Mouse (Mus musculus): Measurements from ENCODE around the gene Ubl7. TPM values are rescaled to one million over a fixed set of nuclear protein-coding genes. Genes with fewer than 3 reads are reported as not detected.

The Ubl7 gene
- polyA plus RNA-seq, 1 experiment: 22.3 TPM

DNA sequence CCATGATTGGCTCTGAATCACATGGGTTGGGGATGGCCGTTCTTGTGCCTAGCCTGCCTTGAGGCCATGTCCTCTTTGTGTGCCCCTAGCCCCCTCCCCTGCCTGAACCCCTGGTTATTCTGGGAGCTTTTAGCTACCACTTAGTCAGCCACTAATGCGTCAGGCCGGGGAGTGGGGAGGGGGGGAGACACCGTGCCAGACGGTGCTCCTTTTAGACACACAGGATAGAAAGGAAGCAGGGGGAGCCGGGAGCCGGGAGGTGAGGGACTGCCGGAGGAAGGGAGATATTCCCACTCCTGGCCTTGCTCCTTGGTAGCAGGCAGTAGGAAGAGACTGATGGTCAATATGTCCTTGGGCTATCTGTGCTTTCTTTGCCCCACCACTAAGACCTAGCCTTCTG, 39.1 kb downstream of the Ubl7 start:
- H3K4me3 ChIP-seq (replicated peaks): no peak overlapping the region
- no peaks in the 10 kb centered on the region for H3K4me1 ChIP-seq (ENCODE audit: control insufficient read depth)
- no peaks in the 10 kb centered on the region for H3K36me3 ChIP-seq (ENCODE audit: control insufficient read depth)
- H3K27me3 ChIP-seq (ENCODE audit: control insufficient read depth): peaks cover 55% of the 10 kb centered on the region
- TF ChIP-seq GATA1 (IDR thresholded peaks at IDR 0.05; ENCODE audit: low read length): no peak
- no peak for TF ChIP-seq TAL1 (IDR thresholded peaks at IDR 0.05; ENCODE audit: low read length)
- H3K9me3 ChIP-seq (ENCODE audit: control insufficient read depth, low read length): no peaks in the 10 kb centered on the region

DNA sequence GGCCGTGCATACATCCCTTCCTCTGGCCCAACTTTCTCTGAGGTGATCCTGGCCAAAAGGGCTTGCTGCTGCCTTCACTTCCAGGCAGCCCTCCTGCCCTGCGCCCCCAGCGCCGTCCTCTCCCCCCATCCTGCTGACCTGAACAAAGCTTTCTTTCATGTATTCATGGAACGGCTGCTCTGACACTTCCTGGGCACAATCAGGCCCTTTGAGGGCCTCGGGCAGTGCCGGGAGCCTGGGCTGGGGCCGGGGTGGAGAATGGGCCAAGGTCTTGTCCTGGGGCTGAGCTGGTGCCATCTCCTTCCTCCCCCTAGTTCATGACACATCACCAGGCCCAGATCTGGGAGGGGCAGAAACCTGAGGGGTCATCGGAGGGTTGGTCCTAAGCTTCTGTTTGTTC, 39.7 kb downstream of the Ubl7 start:
- no peak overlapping the region for H3K4me3 ChIP-seq (replicated peaks)
- peaks cover 49% of the 10 kb centered on the region for H3K27me3 ChIP-seq (ENCODE audit: control insufficient read depth)
- TF ChIP-seq TAL1 (IDR thresholded peaks at IDR 0.05; ENCODE audit: low read length): no peak
- TF ChIP-seq GATA1 (IDR thresholded peaks at IDR 0.05; ENCODE audit: low read length): no peak
- H3K9me3 ChIP-seq (ENCODE audit: control insufficient read depth, low read length): no peaks in the 10 kb centered on the region
- no peaks in the 10 kb centered on the region for H3K4me1 ChIP-seq (ENCODE audit: control insufficient read depth)
- H3K36me3 ChIP-seq (ENCODE audit: control insufficient read depth): no peaks in the 10 kb centered on the region

DNA sequence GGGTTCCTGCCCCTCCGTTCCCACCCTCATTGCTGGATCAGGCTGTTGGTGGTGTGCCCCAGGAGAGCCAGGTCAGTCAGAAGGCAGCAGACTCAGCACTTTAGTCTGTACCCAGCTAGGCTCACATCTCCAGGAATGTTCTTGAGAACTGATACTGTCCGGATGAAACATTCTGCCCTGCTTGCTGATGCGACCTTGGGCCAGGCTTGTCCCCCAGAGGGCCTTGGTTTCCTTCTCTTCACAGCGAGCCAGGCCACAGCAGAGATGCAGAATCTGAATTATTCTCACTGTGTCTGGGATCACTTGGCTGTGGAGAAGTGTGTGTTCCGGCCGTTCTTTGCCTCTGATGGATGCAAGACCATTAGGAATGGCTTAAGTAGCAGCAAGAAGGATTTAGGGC, 41.2 kb downstream of the Ubl7 start:
- H3K27me3 ChIP-seq (ENCODE audit: control insufficient read depth): peaks cover 37% of the 10 kb centered on the region
- no peaks in the 10 kb centered on the region for H3K9me3 ChIP-seq (ENCODE audit: control insufficient read depth, low read length)
- no peak overlapping the region for H3K4me3 ChIP-seq (replicated peaks)
- TF ChIP-seq TAL1 (IDR thresholded peaks at IDR 0.05; ENCODE audit: low read length) (no peak), GATA1 (IDR thresholded peaks at IDR 0.05; ENCODE audit: low read length) (no peak)
- H3K4me1 ChIP-seq (ENCODE audit: control insufficient read depth): no peaks in the 10 kb centered on the region
- no peaks in the 10 kb centered on the region for H3K36me3 ChIP-seq (ENCODE audit: control insufficient read depth)

DNA sequence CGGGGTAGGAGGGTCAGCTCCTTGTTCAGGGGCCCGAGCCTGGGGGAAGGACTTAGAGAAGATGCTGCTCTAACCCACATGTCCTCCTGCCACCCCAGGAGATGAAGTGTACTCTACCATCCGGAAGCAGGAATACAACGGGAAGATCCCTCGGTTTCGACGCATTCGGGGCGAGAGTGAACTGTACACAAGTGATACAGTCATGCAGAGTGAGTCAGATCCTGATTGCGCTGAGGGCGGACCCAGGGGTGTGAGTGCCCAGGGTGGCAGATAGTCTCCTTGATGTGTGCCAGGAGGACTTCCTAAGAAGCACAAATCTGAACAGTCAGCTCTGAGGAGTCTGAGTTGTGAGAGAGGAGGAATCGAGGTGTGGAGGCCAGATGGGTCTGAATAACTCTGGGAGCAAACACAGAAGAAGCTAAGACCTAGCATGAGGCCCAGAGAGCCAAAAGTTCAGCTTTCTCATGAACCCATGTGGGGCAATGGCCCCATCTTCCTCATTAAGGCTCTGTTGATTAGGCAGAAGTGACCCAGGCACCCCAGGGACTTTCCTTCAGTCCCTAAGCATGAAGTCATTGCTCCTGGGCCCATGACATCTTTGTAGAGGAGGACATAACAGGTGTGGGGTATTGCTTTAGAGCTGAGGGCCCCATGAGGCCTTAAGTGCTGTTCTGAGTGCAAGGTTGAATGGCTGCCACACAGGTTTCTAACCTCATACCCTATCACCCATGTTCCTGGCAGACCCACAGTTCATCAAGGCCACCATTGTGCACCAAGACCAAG, 44.4 kb downstream of the Ubl7 start:
- Histone ChIP-seq H3K27me3 (ENCODE audit: control insufficient read depth) (peaks cover 22% of the 10 kb centered on the region; the same call in 1 of the 2 replicates), H3K4me3 (replicated peaks) (no peak overlapping the region), H3K4me1 (ENCODE audit: control insufficient read depth) (no peaks in the 10 kb centered on the region), H3K36me3 (ENCODE audit: control insufficient read depth) (no peaks in the 10 kb centered on the region), H3K9me3 (ENCODE audit: control insufficient read depth, low read length) (no peaks in the 10 kb centered on the region)
- TF ChIP-seq TAL1 (IDR thresholded peaks at IDR 0.05; ENCODE audit: low read length): no peak
- TF ChIP-seq GATA1 (IDR thresholded peaks at IDR 0.05; ENCODE audit: low read length): no peak

DNA sequence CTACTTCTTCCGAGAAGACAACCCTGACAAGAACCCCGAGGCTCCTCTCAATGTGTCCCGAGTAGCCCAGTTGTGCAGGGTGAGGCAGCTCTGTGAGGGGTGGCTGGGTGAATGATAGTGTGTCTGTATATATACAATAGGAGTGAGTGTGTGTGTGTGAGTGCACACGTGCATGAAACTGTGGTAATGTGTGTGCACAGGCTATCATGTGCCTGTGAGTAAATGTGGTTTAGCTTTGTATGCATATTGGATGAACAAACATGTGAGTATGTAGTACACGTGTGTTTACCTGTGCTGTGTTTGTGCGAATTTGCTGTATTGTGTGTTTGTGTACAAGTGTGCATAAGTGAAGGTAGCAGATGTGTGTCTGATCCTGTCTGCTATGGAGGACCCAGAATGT, 45.0 kb downstream of the Ubl7 start:
- Histone ChIP-seq H3K9me3 (ENCODE audit: control insufficient read depth, low read length) (no peaks in the 10 kb centered on the region), H3K36me3 (ENCODE audit: control insufficient read depth) (no peaks in the 10 kb centered on the region), H3K27me3 (ENCODE audit: control insufficient read depth) (peaks cover 17% of the 10 kb centered on the region; the same call in 1 of the 2 replicates), H3K4me1 (ENCODE audit: control insufficient read depth) (no peaks in the 10 kb centered on the region), H3K4me3 (replicated peaks) (no peak overlapping the region)
- TF ChIP-seq TAL1 (IDR thresholded peaks at IDR 0.05; ENCODE audit: low read length) (no peak), GATA1 (IDR thresholded peaks at IDR 0.05; ENCODE audit: low read length) (no peak)

DNA sequence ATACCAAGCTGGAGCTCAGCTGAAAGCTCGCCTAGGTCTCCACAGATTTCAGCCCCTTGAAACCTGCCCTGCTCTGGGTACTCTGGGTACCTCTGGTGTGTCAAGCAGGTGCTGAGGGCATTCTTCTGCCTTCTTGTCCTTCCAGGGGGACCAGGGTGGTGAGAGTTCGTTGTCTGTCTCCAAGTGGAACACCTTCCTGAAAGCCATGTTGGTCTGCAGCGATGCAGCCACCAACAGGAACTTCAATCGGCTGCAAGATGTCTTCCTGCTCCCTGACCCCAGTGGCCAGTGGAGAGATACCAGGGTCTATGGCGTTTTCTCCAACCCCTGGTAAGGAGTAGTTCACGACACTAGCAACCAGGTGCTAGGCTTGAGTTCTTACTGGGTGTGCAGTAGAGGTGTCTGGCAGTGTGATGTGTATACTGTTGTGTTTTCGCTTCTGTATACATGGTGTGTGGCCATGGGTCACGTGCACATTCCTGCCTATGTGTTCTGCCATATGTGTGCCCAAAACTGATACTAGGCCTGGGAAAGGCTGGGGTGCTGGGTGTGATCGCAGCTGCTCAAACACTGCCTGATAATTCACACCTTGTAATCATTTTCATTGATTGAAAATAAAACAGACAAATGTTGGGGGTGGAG, 45.5 kb downstream of the Ubl7 start:
- Histone ChIP-seq H3K36me3 (ENCODE audit: control insufficient read depth) (no peaks in the 10 kb centered on the region), H3K27me3 (ENCODE audit: control insufficient read depth) (peaks cover 13% of the 10 kb centered on the region; the same call in 1 of the 2 replicates), H3K4me3 (replicated peaks) (no peak overlapping the region), H3K9me3 (ENCODE audit: control insufficient read depth, low read length) (no peaks in the 10 kb centered on the region), H3K4me1 (ENCODE audit: control insufficient read depth) (no peaks in the 10 kb centered on the region)
- TF ChIP-seq GATA1 (IDR thresholded peaks at IDR 0.05; ENCODE audit: low read length) (no peak), TAL1 (IDR thresholded peaks at IDR 0.05; ENCODE audit: low read length) (no peak)

DNA sequence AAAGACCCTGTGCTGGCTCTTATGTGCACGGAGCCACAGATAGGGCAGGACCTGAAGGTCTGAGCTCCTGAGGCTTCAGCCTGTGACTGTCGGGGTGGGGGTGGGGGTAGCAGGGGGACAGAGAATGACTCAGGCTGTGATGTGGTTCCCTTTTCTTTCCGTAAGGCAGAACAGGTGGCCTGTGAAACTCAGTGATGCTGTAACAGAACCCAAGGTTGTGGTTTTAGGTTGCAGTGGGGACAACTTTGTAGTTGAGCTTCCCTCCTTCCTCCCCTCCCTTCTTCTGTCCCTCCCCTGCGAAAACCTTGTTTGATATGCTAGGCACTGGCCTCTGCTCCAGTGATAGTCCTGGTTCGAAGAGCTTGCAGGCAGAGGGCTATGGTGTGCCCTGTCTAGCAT, 46.1 kb downstream of the Ubl7 start:
- no peaks in the 10 kb centered on the region for H3K9me3 ChIP-seq (ENCODE audit: control insufficient read depth, low read length)
- H3K4me3 ChIP-seq (replicated peaks): no peak overlapping the region
- H3K36me3 ChIP-seq (ENCODE audit: control insufficient read depth): no peaks in the 10 kb centered on the region
- H3K27me3 ChIP-seq (ENCODE audit: control insufficient read depth): peaks cover 8% of the 10 kb centered on the region; the same call in 1 of the 2 replicates
- TF ChIP-seq TAL1 (IDR thresholded peaks at IDR 0.05; ENCODE audit: low read length) (no peak), GATA1 (IDR thresholded peaks at IDR 0.05; ENCODE audit: low read length) (no peak)
- H3K4me1 ChIP-seq (ENCODE audit: control insufficient read depth): no peaks in the 10 kb centered on the region

DNA sequence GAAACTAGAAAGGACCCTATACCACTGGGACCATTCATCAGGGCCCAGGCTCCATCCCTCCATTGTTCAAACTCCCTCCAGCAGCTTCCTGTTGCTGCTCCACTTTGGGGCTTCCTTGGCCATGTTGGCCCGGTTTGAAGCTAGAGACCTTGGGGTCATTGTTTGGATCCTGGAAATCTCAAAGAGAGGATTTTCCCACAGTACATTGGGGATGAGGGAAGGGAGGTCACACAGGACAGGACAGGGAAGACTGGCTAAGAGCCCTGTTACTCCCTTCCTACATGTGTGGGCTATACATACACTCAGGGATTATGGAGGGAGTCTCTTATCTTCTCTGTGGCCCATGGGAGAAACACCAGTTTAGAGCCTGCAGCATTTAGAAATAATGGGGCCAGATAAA, 47.8 kb downstream of the Ubl7 start:
- Histone ChIP-seq H3K36me3 (ENCODE audit: control insufficient read depth) (no peaks in the 10 kb centered on the region), H3K4me3 (replicated peaks) (no peak overlapping the region), H3K27me3 (ENCODE audit: control insufficient read depth) (peaks cover 2% of the 10 kb centered on the region; the same call in 1 of the 2 replicates), H3K9me3 (ENCODE audit: control insufficient read depth, low read length) (no peaks in the 10 kb centered on the region), H3K4me1 (ENCODE audit: control insufficient read depth) (no peaks in the 10 kb centered on the region)
- no peak for TF ChIP-seq GATA1 (IDR thresholded peaks at IDR 0.05; ENCODE audit: low read length)

DNA sequence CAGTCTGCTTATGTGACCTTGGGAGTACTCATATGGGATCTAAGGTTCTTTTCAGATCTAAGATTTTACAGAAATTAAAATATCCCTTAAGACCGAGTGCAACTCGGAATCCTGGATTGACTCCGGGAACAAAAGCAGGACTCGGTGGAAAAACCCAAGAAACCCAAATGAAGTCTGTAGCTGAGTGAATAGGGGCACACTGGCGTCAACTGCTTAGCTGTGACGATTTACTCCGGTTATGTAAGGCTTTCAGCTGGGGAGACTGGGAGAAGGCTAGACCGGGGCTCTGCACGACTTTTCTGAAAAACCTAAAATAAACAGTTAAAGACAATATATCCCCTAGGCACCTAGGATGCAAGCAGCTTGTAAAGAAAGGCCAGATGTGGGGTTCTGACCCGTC, 48.6 kb downstream of the Ubl7 start:
- TF ChIP-seq TAL1 (IDR thresholded peaks at IDR 0.05; ENCODE audit: low read length): no peak
- TF ChIP-seq GATA1 (IDR thresholded peaks at IDR 0.05; ENCODE audit: low read length): no peak
- Histone ChIP-seq H3K4me1 (ENCODE audit: control insufficient read depth) (no peaks in the 10 kb centered on the region), H3K4me3 (replicated peaks) (no peak overlapping the region), H3K27me3 (ENCODE audit: control insufficient read depth) (no peaks in the 10 kb centered on the region; the same call in 1 of the 2 replicates), H3K36me3 (ENCODE audit: control insufficient read depth) (no peaks in the 10 kb centered on the region), H3K9me3 (ENCODE audit: control insufficient read depth, low read length) (no peaks in the 10 kb centered on the region)
